Mouse (Mus musculus) Muller cell, postnatal 12 days (primary cell): ENCODE measurements around the gene Elmod3.

Experiments
- DNase-seq: peaks from one replicate; pipeline ENCODE4 v3.0.0-alpha.2; 2015; ENCODE audit errors: inconsistent ontology term

Elmod3 gene

DNA sequence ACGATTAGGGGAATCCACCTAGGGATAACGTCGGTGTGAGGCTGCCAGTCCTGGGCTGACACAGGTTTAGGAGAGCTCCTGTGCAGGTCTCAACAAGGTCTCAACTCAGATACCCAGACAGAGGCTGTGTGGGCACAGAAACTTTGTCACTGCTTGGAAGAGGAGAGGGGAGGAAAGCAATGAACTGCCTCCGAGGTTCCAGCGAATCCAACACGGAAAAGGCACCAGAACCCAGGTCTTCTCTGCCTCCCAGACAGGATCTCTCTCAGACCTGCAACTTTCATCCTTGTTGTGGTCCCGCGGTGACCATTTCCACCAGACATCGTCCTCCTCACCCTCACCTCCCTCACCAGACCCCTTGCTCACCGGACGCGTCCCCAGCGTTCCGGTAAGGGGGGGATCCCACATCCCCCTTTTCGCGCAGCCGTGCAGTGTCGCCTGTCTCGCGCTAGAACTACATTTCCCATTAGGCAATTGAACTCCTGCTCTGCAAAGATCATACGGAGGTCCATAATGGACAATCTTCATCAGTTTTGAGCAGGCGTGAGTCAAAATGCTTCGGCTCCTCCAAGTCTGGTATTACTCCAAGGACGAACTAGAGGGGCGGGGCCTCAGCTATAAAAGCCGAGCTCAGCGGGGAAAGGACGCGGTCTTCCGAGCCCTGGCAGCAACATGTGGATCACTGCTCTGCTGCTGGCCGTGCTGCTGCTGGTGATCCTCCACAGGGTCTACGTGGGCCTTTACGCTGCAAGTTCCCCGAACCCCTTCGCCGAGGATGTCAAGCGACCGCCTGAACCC, at the start of gene Elmod3, which contains the start of gene Retsat:
Gene Elmod3 (minus strand): TSS at position 458 of the 798 bp plus-strand sequence.
Gene Retsat (plus strand): TSS at position 520 of the 798 bp plus-strand sequence.
- DNase-seq: peak; percentile 93

GRCm38 (mm10) chr6:72647383-72647820, 49.2 kb upstream of the Elmod3 start:
- peak; percentile 55 for DNase-seq

DNA sequence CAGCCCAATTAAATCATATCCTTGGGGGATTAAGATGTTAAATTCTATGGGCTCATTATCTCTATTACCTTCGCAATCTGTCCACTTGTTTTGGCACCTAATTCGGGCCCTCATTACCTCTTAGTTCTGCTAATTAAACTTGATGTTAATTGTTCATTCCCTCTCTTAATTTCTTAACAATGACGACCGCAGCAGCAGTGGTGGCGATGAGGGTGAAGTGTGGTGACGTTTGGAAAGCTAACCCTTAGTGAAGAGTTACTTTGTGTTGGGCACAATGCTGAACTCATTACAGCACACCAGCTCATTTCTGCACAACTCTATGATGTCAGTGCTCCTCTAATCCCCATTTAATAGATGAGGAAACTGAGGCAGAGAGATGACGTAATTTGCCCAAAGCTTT, 47.2 kb upstream of the Elmod3 start:
- peak; percentile 84 for DNase-seq

DNA sequence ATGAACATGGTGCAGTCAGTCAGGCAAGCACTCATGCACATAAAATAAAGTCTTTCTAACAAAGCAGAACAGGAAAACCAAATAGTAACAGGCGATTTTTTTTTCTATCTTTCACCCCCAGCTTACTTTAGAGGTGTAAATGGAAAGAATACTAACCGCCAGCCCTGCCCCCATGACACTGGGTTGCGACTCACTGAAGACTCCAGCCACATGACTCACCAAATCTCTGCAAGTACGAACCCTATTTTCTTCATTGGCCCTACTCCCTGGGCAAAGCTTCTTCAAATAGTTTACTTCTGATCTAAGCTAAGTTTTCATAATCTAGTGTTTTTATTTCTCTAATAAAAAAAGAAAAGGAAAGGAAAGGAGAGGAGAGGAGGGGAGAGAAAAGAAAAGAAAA, 46.4 kb upstream of the Elmod3 start:
- peak; percentile 69 for DNase-seq

DNA sequence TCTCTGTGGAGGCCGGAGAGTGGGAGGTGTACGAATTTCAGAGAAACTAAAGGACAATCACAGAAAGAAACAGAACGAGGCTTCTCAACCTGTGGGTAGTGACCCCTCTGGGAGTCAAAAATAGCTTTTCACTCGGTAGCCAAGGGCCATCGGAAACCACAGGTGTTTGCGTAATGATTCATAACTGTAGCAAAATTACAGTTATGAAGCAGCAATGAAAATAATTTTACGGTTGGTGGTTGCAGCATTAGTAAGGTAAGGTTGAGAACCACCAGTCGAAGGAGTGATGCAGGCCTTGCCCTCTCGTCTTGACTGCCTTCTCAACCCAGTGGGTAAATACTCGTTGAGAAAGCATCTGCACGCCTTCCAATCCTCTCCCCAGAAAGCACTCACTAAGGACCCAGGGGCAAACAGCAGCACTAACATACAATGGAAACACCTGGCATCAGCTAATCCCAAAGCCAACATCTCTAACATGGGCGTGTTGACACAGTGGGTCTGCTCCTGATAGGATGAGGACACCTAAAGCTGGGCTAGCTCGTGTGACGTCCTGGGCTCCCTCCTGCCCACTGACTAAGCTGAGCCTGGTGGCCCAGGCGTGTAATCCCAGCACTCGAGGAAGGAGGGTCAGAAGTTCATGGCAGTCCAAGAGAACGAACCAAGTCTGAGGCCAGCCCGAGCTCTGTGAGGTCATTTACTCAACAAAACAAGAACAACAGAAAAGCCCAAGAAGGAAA, 43.2 kb upstream of the Elmod3 start:
- DNase-seq: no peak

GRCm38 (mm10) chr6:72636940-72637339, 38.7 kb upstream of the Elmod3 start:
- DNase-seq: no peak

DNA sequence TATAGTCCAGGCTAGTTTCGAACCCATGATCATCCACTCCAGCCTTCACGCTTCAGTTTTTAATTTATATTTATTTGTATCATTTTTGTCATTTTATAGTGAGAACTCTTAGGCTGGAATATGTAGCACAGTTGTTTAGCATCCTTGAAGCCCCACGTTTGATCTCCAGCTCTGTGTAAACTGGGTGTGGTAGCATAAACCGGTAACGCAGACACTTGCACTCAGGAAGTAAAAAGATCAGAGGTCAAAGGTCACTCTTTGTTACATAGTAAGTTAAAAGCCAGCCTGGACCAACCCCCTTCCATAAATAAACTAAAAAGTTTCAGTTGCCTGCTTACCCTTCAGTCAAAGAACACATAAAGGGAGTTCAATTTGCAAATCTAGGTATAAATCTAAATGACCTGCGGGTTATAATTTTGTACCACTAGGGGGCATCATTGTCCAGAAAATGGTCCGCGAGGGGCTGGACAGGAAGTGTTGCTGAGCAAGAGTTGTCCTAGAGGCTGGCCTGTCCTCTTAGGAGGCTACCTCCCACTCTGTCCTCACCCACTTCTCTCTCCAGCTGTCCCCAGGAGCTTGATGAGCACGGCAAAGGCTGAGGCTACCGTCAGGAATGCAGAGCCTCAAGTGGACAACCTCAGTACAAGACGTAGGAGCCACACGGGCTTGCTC, 37.7 kb upstream of the Elmod3 start:
- DNase-seq: peak; percentile 70

DNA sequence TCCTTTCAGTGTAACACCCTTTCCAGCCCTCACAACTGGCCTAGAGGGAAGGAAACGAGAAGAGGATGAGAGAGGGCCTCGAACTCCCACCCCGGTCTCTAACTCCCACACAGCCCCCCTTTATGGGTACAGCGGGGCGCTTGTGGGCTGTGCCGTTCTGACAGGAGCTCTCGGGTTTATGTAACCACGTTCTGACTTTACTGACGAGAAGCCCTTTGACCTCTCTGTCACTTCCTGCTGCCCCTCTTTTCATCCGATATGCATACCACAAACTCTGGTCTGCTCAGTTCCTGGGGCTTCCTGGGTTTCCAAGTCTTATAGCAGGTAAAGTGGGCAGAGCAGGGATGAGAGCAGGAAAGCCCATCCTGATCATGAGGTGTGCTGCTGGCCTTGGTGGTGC, 36.1 kb upstream of the Elmod3 start:
- DNase-seq: no peak

DNA sequence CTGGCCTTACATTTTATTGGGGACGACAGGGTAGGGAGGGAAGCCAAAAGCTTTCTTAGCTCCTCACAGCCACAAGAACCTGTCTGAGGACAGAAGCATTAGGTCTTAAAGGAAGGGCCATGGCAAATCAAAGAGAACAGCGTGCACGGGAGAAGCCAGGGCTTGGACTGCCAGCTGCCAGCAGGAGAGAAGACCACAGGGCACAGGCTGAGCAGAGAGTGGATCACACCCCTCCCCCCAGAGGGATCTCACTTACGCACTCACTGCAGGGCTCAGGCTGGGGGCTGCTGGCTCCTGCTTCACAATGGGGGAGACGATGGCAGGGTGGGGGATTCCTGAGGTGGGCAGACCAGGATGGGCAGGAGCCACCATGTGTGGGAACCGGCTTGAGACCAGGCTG, 33.5 kb upstream of the Elmod3 start:
- no peak for DNase-seq

DNA sequence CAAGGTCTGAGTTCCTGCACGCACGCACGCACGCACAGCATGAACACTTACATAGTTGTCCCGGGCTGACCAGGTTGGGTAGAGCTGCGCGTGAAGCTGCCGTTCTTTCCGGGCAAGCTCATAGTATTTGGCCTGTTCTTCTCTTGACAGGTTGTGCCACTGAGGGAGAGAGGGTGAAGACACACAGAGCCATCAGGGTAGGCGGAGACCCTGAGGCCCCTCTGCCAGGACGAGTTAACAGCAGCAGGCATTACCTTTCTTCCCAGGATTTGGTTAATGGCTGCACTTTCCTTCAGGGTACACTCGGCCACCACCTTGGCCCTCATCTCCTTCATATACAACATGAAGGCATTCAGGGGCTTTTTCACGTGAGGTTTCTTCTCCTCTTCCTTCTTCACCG, 32.7 kb upstream of the Elmod3 start:
- DNase-seq: no peak

DNA sequence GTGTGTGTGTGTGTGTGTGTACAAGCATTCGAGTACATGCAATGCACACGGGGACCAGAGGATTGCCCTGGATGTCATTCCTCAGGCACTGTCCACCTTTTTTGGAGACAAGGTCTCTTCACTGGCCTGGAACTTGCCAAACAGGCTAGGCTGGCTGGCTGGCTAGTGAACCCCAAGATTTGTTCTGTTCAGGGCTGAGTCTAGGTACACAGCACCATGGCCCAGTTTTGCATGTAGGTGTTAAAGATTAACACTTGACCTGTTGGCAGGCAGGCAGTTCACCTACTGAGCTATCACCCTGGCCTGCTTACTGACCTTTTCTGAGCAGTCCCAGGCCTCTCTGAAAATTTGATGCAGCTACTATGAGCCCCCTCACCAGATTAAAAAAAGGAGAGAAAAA, 32.2 kb upstream of the Elmod3 start:
- DNase-seq: no peak

DNA sequence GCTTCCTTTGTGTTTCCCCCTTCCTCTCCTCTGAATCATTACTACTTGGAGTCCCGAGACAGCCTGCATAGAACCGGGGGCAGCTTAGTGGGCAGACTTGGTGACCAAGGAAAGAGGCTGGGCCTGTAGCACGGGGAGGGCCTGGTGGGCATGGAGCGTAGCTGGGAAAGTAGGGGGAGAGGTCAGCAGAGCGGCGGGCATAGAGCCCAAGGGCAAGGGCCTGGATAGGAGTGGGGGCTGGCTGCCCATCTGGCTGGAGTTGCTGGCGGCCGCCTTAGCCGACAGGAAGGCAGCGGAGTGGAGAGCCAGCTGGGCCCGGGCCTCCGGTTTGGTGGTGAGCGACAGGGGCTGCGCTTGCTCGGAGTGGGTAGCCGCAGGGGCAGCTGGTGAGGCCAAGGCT, 29.1 kb upstream of the Elmod3 start:
- no peak for DNase-seq

- DNase-seq: no peak
Observed at GRCm38 (mm10) chr6:72626391-72626790, 28.2 kb upstream of the Elmod3 start.

DNA sequence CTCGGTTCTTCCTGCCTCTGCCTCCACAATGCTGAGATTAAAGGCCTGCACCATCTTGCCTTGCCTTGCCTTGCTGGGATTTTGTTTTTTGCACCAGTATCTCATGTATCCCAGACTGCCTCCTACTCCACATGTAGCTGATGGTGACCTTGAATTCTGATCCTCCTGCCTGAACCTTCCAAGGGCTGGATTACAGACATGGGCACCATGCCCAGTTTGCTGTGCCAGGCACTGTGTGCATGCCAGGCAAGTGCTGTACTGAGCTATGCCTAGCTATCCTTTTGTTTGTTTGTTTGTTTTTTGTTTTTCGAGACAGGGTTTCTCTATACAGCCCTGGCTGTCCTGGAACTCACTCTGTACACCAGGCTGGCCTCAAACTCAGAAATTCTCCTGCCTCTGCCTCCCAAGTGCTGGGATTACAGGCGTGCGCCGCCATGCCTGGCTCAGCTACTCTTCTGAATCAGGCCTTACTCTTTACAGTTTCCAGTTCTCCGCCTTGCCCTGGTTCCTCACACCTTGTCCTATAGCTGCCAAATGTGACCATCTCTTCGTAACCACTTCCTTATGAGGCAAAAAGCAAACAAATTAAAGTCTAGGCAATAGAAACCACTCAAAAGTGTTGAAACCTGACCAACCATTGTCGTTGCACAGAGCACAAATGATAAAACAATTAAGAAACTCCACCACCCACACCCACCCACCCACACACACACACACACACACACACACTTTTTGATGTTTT, 25.6 kb upstream of the Elmod3 start:
- DNase-seq: no peak

- no peak for DNase-seq
Observed at GRCm38 (mm10) chr6:72622917-72623316, 24.7 kb upstream of the Elmod3 start.

DNA sequence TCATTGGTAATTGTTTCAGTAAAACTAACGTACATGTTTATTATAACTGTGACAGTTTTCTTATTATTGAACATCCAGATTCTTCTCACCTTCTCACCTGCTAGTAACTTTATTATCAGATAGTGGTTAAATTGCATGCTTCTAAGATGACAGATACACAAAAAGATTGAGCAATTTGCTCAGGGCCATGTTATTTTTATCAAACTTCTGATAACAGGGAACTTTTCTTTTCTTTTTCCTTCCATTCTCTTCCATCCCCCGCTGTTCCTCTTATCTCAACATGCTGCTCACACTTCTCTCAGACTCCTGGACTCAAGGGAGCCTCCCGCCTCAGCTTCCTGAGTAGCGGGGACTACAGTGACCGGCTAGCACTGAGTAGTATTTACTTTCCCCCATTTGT, 22.7 kb upstream of the Elmod3 start:
- no peak for DNase-seq

DNA sequence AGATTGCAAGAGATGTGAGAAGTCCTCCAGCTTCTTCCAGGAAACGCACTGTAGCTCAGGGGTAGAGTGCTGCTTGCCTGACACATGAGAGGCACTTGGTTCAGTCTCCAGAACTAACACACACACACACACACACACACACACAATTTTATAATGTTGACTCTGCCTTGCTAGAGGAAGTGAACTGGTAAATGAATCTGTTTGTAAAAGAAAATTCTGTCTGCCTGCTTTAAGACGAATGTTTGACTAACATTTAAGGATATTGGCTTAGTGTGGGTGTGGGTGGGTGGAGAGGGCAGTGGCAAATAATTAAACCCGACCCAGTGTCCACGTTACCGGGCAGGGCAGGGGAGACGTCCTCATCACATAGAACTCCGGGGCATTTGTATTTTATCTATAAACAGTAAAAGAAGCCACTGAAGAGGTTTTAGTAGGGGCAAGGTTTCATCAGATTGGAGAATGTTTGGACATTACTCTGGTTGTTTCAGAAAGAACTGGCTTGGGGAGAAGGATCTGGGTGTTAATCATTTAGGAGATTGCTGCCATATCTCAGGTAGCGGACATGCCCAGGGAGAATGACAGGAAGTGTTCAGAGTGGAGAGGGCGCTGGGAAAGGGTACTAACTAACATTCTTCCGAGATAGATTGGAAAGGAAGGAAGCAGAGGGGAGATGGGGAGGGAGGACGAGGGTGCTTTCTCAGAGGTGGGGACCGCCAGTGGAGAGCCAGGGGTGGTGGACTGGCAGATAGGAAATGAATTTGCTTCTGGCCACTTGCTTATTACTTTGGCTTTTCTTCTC, 21.7 kb upstream of the Elmod3 start:
- DNase-seq: no peak

GRCm38 (mm10) chr6:72616643-72617288, 18.6 kb upstream of the Elmod3 start, which contains the start of gene Tgoln1:
TSS of gene Tgoln1 (minus strand) at chr6:72617000.
- peak; percentile 96 for DNase-seq

DNA sequence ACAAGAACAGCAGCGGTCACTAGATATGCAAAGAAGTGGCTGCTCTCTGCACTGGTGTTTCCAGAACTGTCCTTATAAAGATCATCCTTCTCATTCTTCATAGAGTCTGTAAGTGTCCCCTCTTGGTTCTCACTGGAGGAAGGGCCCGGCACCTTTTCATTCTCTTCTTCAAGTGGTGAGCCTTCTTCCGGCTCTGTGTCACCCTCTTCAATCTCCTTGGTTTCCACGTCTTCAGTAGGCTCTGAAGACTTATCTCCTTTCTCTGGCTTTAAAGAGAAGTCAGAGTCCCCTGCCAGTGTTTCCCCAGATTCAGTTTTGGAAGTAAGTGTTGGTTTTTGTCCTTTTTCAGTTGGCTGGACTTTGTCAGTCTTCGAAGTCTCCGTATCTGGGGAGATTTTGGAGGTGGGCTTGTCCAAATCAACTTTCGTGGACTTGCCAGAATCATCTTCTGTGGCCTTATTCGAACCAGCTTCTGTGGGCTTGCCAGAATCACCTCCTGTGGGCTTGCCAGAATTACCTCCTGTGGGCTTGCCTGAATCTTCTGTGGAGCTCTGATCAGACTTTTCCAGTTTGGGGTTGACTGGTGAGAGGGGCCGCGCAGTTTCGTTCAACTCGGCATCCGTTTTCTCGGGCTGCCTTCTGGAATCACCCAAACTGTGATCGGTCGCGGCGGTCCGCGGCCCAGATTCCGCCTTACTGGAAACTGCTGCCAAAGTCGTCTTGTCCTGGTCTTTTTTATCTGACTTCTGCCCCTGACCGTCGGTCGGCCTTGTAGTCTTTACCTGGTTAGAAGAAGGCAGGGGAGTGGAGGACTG, 17.6 kb upstream of the Elmod3 start:
- no peak for DNase-seq
